Mouse (Mus musculus): ENCODE results near the gene Kdm1b. TPM values are rescaled to one million over a fixed set of nuclear protein-coding genes. Genes with fewer than 3 reads are reported as not detected.

Gene Kdm1b
- polyA plus RNA-seq, 1 experiment: 12.3 TPM

DNA sequence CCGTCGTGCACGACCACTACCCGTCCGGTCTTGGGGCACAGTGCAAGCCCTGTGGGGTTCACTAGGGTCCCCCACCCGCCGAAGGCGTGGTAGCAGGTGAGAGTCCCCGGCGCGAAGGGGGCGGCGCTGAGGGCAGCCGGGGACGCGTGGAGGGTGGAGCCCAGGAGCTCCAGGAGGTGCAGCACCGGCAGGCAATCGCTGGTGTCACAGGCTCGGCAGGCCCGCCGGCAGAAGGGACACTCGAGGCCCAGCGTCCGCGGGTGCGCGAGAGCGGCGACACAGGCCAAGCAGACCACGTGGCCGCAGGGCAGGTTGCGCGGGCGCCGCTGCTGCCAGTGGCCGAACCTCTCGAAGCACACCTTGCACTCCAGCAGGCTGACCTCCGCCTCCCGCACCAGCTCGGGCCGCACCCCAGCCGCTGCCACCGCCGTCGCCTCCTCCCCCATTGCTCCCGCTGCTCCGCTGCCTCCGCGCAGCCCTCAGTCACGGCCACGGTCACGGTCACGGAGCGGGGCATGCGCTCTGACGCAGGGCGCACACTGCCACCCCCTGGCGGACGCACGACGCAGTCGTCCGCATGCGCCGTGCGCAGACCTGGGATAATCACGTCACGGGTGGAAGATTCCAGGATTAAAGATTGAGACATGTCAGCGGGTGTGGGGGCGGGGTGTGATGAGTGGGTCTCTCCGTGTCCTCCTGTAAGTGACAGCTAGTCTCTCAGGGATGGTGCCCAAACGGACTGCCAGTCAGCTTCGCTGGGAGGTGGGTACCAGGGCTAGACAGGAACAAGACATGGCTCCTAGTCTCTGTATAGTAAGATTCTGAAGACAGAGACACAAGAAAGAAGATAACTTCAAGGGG lies 28.7 kb upstream of the Kdm1b start, which contains the start of gene Nhlrc1:
Gene Nhlrc1 (minus strand): TSS at position 517 of the 861 bp plus-strand sequence.
- TF ChIP-seq POLR2A (IDR thresholded peaks at IDR 0.05; ENCODE audit: insufficient read depth, low read length): no peak
- TF ChIP-seq CTCF (IDR thresholded peaks at IDR 0.05; ENCODE audit: low read depth, low read length): peak; percentile 87
- TF ChIP-seq EP300 (IDR thresholded peaks at IDR 0.05; ENCODE audit: insufficient read depth, low read depth, low read length): peak; percentile 63; the same call in 1 of the 2 replicates
- Histone ChIP-seq H3K9me3 (replicated peaks; ENCODE audit: control insufficient read depth, insufficient read depth, low read length, poor library complexity, severe bottlenecking) (peaks cover 36% of the 10 kb centered on the region), H3K4me1 (ENCODE audit: control insufficient read depth, insufficient read depth, low read length) (no peaks in the 10 kb centered on the region), H3K9ac (ENCODE audit: low read depth, poor library complexity, severe bottlenecking) (peak within 1 kb of the TSS; percentile 34; the same call in 1 of the 2 replicates), H3K36me3 (ENCODE audit: control insufficient read depth, insufficient read depth, low read length, poor library complexity, severe bottlenecking) (no peaks in the 10 kb centered on the region), H3K27ac (ENCODE audit: insufficient read depth, low read length) (no peak within 1 kb of the TSS), H3K4me3 (ENCODE audit: low read depth, low read length) (peak within 1 kb of the TSS; percentile 60), H3K27me3 (ENCODE audit: control insufficient read depth, insufficient read depth, low read length, poor library complexity, severe bottlenecking) (no peaks in the 10 kb centered on the region)

- Histone ChIP-seq H3K9ac (ENCODE audit: low read depth, poor library complexity, severe bottlenecking) (no peak overlapping the region), H3K4me3 (ENCODE audit: low read depth, low read length) (no peak overlapping the region), H3K9me3 (replicated peaks; ENCODE audit: control insufficient read depth, insufficient read depth, low read length, poor library complexity, severe bottlenecking) (peaks cover 30% of the 10 kb centered on the region), H3K36me3 (ENCODE audit: control insufficient read depth, insufficient read depth, low read length, poor library complexity, severe bottlenecking) (no peaks in the 10 kb centered on the region), H3K27me3 (ENCODE audit: control insufficient read depth, insufficient read depth, low read length, poor library complexity, severe bottlenecking) (no peaks in the 10 kb centered on the region), H3K4me1 (ENCODE audit: control insufficient read depth, insufficient read depth, low read length) (no peaks in the 10 kb centered on the region), H3K27ac (ENCODE audit: insufficient read depth, low read length) (no peak overlapping the region)
- TF ChIP-seq CTCF (IDR thresholded peaks at IDR 0.05; ENCODE audit: low read depth, low read length): no peak
- TF ChIP-seq POLR2A (IDR thresholded peaks at IDR 0.05; ENCODE audit: insufficient read depth, low read length): no peak
- TF ChIP-seq EP300 (IDR thresholded peaks at IDR 0.05; ENCODE audit: insufficient read depth, low read depth, low read length): no peak
Measured at GRCm38 (mm10) chr13:47015195-47015501, 28.2 kb upstream of the Kdm1b start.

GRCm38 (mm10) chr13:47017259-47017658 lies 26.0 kb upstream of the Kdm1b start:
- TF ChIP-seq POLR2A (IDR thresholded peaks at IDR 0.05; ENCODE audit: insufficient read depth, low read length): no peak
- peak; percentile 92 for TF ChIP-seq CTCF (IDR thresholded peaks at IDR 0.05; ENCODE audit: low read depth, low read length)
- no peaks in the 10 kb centered on the region for H3K27me3 ChIP-seq (ENCODE audit: control insufficient read depth, insufficient read depth, low read length, poor library complexity, severe bottlenecking)
- H3K4me1 ChIP-seq (ENCODE audit: control insufficient read depth, insufficient read depth, low read length): no peaks in the 10 kb centered on the region
- H3K36me3 ChIP-seq (ENCODE audit: control insufficient read depth, insufficient read depth, low read length, poor library complexity, severe bottlenecking): no peaks in the 10 kb centered on the region
- H3K4me3 ChIP-seq (ENCODE audit: low read depth, low read length): no peak overlapping the region
- no peak overlapping the region for H3K9ac ChIP-seq (ENCODE audit: low read depth, poor library complexity, severe bottlenecking)
- H3K9me3 ChIP-seq (replicated peaks; ENCODE audit: control insufficient read depth, insufficient read depth, low read length, poor library complexity, severe bottlenecking): peaks cover 12% of the 10 kb centered on the region
- no peak overlapping the region for H3K27ac ChIP-seq (ENCODE audit: insufficient read depth, low read length)

DNA sequence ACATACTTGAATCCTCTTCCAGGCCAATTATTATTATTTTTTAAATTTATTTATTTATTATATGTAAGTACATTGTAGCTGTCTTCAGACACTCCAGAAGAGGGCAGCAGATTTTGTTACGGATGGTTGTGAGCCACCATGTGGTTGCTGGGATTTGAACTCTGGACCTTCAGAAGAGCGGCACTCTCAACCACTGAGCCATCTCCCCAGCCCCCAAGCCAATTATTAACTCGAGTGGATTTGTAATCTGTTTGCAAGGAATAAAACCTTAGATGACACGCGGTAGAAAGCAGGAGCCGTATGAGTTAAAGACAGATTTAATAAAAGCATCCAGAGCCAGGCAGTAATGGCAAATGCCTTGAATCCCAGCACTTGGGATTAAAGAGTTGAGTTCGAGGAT lies 23.5 kb upstream of the Kdm1b start:
- no peak overlapping the region for H3K4me3 ChIP-seq (ENCODE audit: low read depth, low read length)
- H3K36me3 ChIP-seq (ENCODE audit: control insufficient read depth, insufficient read depth, low read length, poor library complexity, severe bottlenecking): no peaks in the 10 kb centered on the region
- H3K9me3 ChIP-seq (replicated peaks; ENCODE audit: control insufficient read depth, insufficient read depth, low read length, poor library complexity, severe bottlenecking): no peaks in the 10 kb centered on the region
- TF ChIP-seq EP300 (IDR thresholded peaks at IDR 0.05; ENCODE audit: insufficient read depth, low read depth, low read length): no peak
- TF ChIP-seq CTCF (IDR thresholded peaks at IDR 0.05; ENCODE audit: low read depth, low read length): no peak
- no peak for TF ChIP-seq POLR2A (IDR thresholded peaks at IDR 0.05; ENCODE audit: insufficient read depth, low read length)
- H3K4me1 ChIP-seq (ENCODE audit: control insufficient read depth, insufficient read depth, low read length): no peaks in the 10 kb centered on the region
- no peak overlapping the region for H3K27ac ChIP-seq (ENCODE audit: insufficient read depth, low read length)
- H3K9ac ChIP-seq (ENCODE audit: low read depth, poor library complexity, severe bottlenecking): no peak overlapping the region
- no peaks in the 10 kb centered on the region for H3K27me3 ChIP-seq (ENCODE audit: control insufficient read depth, insufficient read depth, low read length, poor library complexity, severe bottlenecking)

GRCm38 (mm10) chr13:47020798-47021197 lies 22.5 kb upstream of the Kdm1b start:
- TF ChIP-seq EP300 (IDR thresholded peaks at IDR 0.05; ENCODE audit: insufficient read depth, low read depth, low read length) (no peak), POLR2A (IDR thresholded peaks at IDR 0.05; ENCODE audit: insufficient read depth, low read length) (no peak), CTCF (IDR thresholded peaks at IDR 0.05; ENCODE audit: low read depth, low read length) (no peak)
- Histone ChIP-seq H3K9me3 (replicated peaks; ENCODE audit: control insufficient read depth, insufficient read depth, low read length, poor library complexity, severe bottlenecking) (no peaks in the 10 kb centered on the region), H3K27me3 (ENCODE audit: control insufficient read depth, insufficient read depth, low read length, poor library complexity, severe bottlenecking) (no peaks in the 10 kb centered on the region), H3K4me3 (ENCODE audit: low read depth, low read length) (no peak overlapping the region), H3K36me3 (ENCODE audit: control insufficient read depth, insufficient read depth, low read length, poor library complexity, severe bottlenecking) (no peaks in the 10 kb centered on the region), H3K4me1 (ENCODE audit: control insufficient read depth, insufficient read depth, low read length) (no peaks in the 10 kb centered on the region), H3K9ac (ENCODE audit: low read depth, poor library complexity, severe bottlenecking) (no peak overlapping the region), H3K27ac (ENCODE audit: insufficient read depth, low read length) (no peak overlapping the region)

DNA sequence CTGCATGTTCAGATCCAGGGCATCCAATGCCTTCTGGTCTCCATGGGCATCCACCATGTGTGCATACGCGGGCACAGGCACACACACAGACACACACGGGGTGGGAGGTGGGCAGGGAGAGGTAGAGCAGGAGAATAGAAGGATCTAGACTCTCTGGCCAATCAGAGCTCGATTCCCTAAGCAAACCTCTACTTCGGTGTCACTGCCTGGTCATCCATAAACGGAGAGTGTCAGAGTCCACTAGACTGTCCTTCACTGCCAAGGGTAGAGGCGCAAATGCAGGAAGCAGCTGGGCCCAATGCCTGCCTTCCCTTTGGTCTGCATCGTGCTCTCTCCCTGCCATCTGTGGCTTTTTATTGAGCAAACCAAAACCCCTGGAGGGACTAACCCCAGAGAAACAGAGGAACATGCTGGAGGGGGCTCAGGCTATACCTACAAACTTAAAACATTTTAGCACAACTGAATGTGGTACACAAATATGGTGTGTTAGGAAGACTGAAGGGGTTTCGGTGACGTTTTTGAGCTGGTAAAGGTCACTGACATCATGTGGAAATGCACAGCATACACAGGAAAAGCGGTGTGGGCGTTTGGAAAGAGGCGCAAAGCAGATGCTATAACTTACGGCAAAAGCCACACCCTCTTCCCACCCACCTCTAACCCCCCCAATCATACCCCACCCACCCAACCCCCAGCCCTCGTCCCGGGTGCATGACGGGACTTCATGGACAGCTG lies 12.8 kb upstream of the Kdm1b start:
- H3K9ac ChIP-seq (ENCODE audit: low read depth, poor library complexity, severe bottlenecking): no peak overlapping the region
- TF ChIP-seq CTCF (IDR thresholded peaks at IDR 0.05; ENCODE audit: low read depth, low read length) (no peak), POLR2A (IDR thresholded peaks at IDR 0.05; ENCODE audit: insufficient read depth, low read length) (no peak), EP300 (IDR thresholded peaks at IDR 0.05; ENCODE audit: insufficient read depth, low read depth, low read length) (no peak)
- no peaks in the 10 kb centered on the region for H3K36me3 ChIP-seq (ENCODE audit: control insufficient read depth, insufficient read depth, low read length, poor library complexity, severe bottlenecking)
- H3K9me3 ChIP-seq (replicated peaks; ENCODE audit: control insufficient read depth, insufficient read depth, low read length, poor library complexity, severe bottlenecking): no peaks in the 10 kb centered on the region; the same call in 1 of the 2 replicates
- H3K27me3 ChIP-seq (ENCODE audit: control insufficient read depth, insufficient read depth, low read length, poor library complexity, severe bottlenecking): no peaks in the 10 kb centered on the region
- no peaks in the 10 kb centered on the region for H3K4me1 ChIP-seq (ENCODE audit: control insufficient read depth, insufficient read depth, low read length)
- no peak overlapping the region for H3K27ac ChIP-seq (ENCODE audit: insufficient read depth, low read length)
- no peak overlapping the region for H3K4me3 ChIP-seq (ENCODE audit: low read depth, low read length)

Measured in ES-Bruce4 (cell line).